Mouse (Mus musculus): Measurements from ENCODE around the gene Adra2b. TPM values are rescaled to one million over a fixed set of nuclear protein-coding genes. Genes with fewer than 3 reads are reported as not detected.

The Adra2b gene
- total RNA-seq (2023), result not detected

DNA sequence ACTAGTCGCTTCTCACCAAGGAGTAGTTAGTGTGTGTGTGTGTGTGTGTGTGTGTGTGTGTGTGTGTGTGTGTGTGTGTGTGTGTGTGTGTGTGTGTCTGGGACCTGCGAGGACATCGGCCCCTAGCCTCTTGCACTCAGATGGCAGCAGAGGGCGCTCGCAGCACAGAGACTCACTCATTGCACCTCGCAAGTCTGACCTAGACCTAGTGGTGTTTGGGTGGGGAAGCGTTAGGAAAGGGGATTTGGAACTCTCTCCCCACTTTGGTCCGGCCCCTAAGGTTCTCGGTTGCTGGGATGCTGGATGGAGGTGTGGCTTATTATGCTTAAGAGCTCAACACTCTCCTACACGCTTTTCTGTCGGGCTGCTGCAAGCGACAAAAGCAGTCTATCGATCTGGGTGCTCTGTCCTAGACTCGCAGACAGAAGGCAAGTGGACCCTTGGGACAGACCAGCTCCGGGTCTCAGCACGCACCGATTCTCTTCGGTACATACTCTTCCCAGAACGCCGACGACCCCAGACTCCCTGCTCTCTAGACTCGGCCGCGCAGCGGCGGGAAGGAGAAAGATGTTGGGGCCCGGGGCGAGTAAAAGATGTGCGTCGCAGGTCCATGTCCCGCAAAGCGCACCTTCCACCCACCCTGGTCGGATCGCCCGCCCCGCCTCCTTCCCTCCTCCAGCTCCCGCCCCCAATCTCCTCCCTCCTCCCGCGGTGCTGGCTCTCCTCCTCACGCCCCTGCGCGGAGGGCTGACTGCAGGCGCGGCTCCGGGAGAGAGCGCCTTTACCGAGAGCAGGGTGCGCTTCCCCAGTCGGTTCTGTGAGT, at the start of gene Adra2b:
Gene Adra2b, plus strand, starts transcription at position 750 of the 823 bp plus-strand sequence.

DNA sequence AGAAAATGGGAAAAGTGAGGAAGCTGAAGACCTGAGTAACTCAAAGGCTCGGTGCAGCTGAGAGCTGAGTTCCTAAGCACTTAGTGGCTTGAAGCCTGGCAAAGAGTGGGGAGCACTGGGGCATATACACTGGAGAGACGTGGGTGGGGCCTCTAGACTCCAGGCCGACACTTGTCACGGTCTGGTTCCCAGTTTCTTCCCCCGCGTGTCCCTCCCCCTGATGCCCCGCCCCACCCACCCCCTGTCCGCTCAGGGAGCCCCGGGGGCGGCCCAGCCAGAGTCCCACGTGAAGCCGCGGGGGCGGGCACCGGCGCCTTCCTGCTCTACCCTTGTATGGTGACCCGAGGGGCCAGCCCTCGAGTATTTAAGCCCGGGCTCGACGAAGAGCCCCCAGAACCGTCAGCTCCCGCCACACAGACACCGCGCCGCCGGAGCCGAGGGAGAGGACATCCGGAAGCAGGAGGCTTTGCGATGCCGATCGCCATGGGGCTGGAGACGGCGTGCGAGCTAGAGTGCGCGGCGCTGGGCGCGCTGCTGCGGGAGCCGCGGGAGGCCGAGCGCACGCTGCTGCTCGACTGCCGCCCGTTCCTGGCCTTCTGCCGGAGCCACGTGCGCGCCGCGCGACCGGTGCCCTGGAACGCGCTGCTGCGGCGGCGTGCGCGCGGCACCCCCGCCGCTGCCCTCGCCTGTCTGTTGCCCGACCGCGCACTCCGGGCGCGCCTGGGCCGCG, 27.1 kb upstream of the Adra2b start, which contains the start of gene Dusp2:
Gene Dusp2, plus strand, starts transcription at position 393 of the 730 bp plus-strand sequence.

GRCm38 (mm10) chr2:127338416-127338815, 24.6 kb upstream of the Adra2b start, which contains the start of gene Astl:
Astl (plus strand) TSS chr2:127338639.

Other genes starting within 250 kb of the Adra2b start
- 10 to 100 TPM; 47.6 to 50.7 TPM for gene Ncaph, start 229.3 kb upstream of the Adra2b start, total RNA-seq (2023)
- gene Itpripl1, start 219.8 kb upstream of the Adra2b start, total RNA-seq (2023), result 10 to 100 TPM; 20.2 to 26.7 TPM
- under 1 TPM; 0.49 to 0.83 TPM for gene 1810024B03Rik, start 154.9 kb upstream of the Adra2b start, total RNA-seq (2023)
- gene Snrnp200, start 154.8 kb upstream of the Adra2b start, total RNA-seq (2023), result 10 to 100 TPM; 79.8 to 86.3 TPM
- gene Ciao1, start 115.4 kb upstream of the Adra2b start, total RNA-seq (2023), result 10 to 100 TPM; 28.2 to 31.3 TPM
- gene Tmem127, start 115.3 kb upstream of the Adra2b start, total RNA-seq (2023), result 10 to 100 TPM; 59.6 to 65.8 TPM
- gene Stard7, start 93.0 kb upstream of the Adra2b start, total RNA-seq (2023), result 10 to 100 TPM; 69.1 to 72.4 TPM
- 10 to 100 TPM; 47.8 to 57.1 TPM for gene Dusp2, start 27.0 kb upstream of the Adra2b start, total RNA-seq (2023)
- under 1 TPM; 0.33 to 0.66 TPM for gene Astl, start 24.6 kb upstream of the Adra2b start, total RNA-seq (2023)
- not detected for gene Gpat2, start 62.0 kb downstream of the Adra2b start, total RNA-seq (2023)
- gene Fahd2a, start 81.4 kb downstream of the Adra2b start, total RNA-seq (2023), result 1 to 10 TPM; 4.9 to 9.7 TPM
- gene Kcnip3, start 158.9 kb downstream of the Adra2b start, total RNA-seq (2023), result 1 to 10 TPM; 1.2 to 1.7 TPM
- gene Prom2, start 178.3 kb downstream of the Adra2b start, total RNA-seq (2023), result not detected
- gene Zfp661, start 223.9 kb downstream of the Adra2b start, total RNA-seq (2023), result under 1 TPM; 0.88 to 0.94 TPM
- gene Mrps5, start 224.0 kb downstream of the Adra2b start, total RNA-seq (2023), result 10 to 100 TPM; 44.1 to 57.7 TPM